Mouse (Mus musculus) heart, embryonic 10.5 days (tissue): ENCODE data around the gene Pank3. TPM values are rescaled to one million over a fixed set of nuclear protein-coding genes. Genes with fewer than 3 reads are reported as not detected.
"Not testable (repeated sequence)": the region's sequence is repeated elsewhere in the genome, so short reads cannot be mapped to it uniquely, and the experiment has no call there.

Experiments
- DNase-seq: peaks from one replicate; pipeline ENCODE4 v3.0.0-alpha.2; 2017; ENCODE audit warnings: low spot score
- H3K27ac ChIP-seq: fragments of 300-500 bp; sonication (generic); 2 replicates; pipeline ENCODE4 v1.5.1; 2016; ENCODE audit warnings: mild to moderate bottlenecking
- H3K27me3 ChIP-seq: fragments of 300-500 bp; sonication (generic); 2 replicates; pipeline ENCODE4 v1.6.1; 2016; ENCODE audit warnings: mild to moderate bottlenecking; ENCODE audit not compliant: poor library complexity, insufficient read depth, severe bottlenecking
- H3K36me3 ChIP-seq: fragments of 300-500 bp; sonication (generic); 2 replicates; pipeline ENCODE4 v1.6.1; 2016; ENCODE audit warnings: mild to moderate bottlenecking, moderate library complexity
- H3K4me1 ChIP-seq: fragments of 300-500 bp; sonication (generic); 2 replicates; pipeline ENCODE4 v1.6.1; 2016; ENCODE audit warnings: mild to moderate bottlenecking
- H3K4me3 ChIP-seq: fragments of 300-500 bp; sonication (generic); 2 replicates; pipeline ENCODE4 v1.5.1; 2016; ENCODE audit warnings: mild to moderate bottlenecking, moderate library complexity
- H3K9me3 ChIP-seq: fragments of 300-500 bp; sonication (generic); 2 replicates; pipeline ENCODE4 v1.6.1; 2016; ENCODE audit warnings: mild to moderate bottlenecking, moderate library complexity
- WGBS: fragments of 180-500 bp; shearing (Covaris S2); methylation state at CpG from one replicate; pipeline ENCODE4 v1.1.7; 2016; 5-methylcytosine and 5-hydroxymethylcytosine counted together
- polyA plus RNA-seq: library from polyadenylated mRNA; unstranded; fragments of >200 nt; fragmentation: Nextera tagmentation; extraction: Ambion mirVana; gene quantifications from 2 replicates; pipeline ENCODE4 v1.2.1, GENCODE M21; 2016

Gene Pank3
- polyA plus RNA-seq, 1 experiment from 2014 or later: 9.4 TPM

DNA sequence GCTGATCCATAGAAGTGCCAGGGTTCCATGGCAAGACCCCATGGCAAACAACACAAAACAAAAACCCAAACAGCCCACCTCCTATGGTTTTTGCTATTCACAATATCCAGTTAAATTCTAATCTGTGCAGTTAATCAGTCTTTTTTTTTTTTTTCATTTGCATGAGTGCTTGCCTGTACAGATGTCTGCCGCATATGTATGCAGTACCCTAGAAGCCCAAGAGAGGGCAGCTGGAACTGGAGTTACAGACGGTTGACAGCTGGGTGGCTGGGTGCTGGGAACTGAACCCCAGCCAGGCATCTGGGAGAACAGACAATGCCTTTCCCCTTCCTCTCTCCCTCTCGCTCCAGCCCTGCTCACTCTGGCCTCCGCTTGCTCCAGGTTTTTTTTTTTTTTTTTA, 15.3 kb downstream of the Pank3 start:
- DNase-seq: no peak
- Histone ChIP-seq H3K4me1 (no peaks in the 10 kb centered on the region), H3K27me3 (no peaks in the 10 kb centered on the region), H3K27ac (no peak overlapping the region), H3K9me3 (no peaks in the 10 kb centered on the region), H3K4me3 (no peak overlapping the region), H3K36me3 (peaks cover 80% of the 10 kb centered on the region)
- WGBS: 92% methylated on average over 4 of the region's 4 CpGs

DNA sequence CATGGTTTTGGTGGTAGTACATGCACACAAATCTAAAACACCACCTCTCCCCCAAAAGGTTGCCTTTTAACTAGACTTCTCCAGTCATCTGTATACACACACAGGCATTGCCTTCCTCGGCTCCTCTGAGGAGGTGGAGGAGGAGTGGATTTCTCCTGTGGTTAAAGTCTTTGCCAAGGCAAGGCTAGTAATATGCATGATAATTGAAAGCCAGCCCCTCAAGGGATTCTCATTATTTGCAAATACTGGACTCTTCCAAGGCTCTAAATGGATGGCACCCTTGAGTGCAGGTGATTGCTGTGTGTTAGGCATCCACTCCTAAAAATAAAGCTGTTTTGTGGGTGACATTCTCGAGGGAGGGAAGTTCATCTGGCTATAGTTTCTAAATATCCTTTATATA, 19.2 kb downstream of the Pank3 start:
- no peak for DNase-seq
- 77% methylated on average over 2 of the region's 2 CpGs for WGBS
- no peaks in the 10 kb centered on the region for H3K4me1 ChIP-seq
- H3K4me3 ChIP-seq: no peak overlapping the region
- no peaks in the 10 kb centered on the region for H3K27me3 ChIP-seq
- no peak overlapping the region for H3K27ac ChIP-seq
- no peaks in the 10 kb centered on the region for H3K9me3 ChIP-seq
- peaks cover 60% of the 10 kb centered on the region for H3K36me3 ChIP-seq

DNA sequence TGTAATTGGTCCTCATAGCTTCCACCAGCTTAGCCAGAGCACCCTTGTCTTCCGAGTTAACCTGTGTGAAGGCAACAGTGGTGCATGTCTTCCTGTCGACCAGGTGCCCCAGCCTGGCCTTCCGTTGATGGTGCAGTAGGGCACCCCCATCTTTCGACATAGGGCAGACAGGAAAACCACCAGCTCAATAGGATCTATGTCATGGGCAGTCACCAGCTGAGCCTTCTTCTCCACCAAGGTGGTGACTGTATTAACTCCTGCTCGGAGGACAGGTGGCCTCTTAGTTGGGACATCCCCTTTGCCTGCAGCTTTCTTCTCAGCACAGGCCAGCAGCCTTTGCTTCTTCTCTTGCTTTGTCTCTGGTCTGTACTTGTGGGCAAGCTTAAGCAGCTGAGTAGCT, 23.5 kb downstream of the Pank3 start:
- 81% methylated on average over 5 of the region's 5 CpGs for WGBS
- peaks cover 41% of the 10 kb centered on the region for H3K27me3 ChIP-seq
- H3K27ac ChIP-seq: not testable (repeated sequence)

DNA sequence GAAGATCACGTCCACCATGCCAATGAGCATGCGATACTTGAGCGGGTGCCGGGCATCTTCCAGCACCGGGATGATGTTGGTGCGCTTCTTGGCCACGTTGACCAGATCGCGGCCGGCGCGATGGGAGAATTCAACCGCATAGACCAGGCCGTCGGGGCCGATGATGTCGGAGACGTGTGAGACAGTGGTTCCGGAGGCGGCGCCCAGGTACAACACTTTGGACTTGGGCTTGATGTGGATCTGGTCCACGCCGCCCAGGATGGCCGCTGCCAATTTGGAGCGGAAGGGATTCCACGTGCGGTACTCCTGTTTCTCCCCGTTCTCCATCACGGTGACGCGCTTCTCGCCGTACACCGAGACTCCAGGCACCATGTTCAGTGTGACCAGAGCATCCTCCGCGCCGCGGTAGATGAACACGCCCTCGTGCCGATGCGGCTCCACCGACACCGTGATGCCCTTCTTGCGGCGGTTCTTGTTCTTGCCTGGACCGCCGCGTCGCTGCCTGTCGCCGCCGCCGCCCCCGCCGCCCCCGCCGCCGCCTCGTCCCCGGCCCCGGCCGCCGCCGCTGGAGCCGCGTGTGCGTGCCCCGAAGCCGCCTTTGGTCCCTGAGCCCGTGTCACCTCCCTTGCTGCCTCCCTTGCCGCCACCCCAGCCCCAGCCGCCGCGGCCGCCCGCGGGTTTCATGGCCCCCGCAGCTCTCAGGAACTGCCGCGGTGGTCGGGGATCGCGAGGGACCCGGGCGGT, 28.6 kb downstream of the Pank3 start:
- Histone ChIP-seq H3K27me3 (peaks cover 63% of the 10 kb centered on the region), H3K4me1 (peaks cover 14% of the 10 kb centered on the region), H3K4me3 (peak overlapping the region; percentile 58), H3K36me3 (no peaks in the 10 kb centered on the region), H3K9me3 (no peaks in the 10 kb centered on the region), H3K27ac (no peak overlapping the region)
- 4% methylated on average over 86 of the region's 86 CpGs for WGBS
- DNase-seq: no peak

More for the DNA sequence above, 23.5 kb downstream of the Pank3 start:
- not testable (repeated sequence) for H3K9me3 ChIP-seq, H3K4me3 ChIP-seq, H3K4me1 ChIP-seq, DNase-seq
- H3K36me3 ChIP-seq: peaks cover 23% of the 10 kb centered on the region

DNA sequence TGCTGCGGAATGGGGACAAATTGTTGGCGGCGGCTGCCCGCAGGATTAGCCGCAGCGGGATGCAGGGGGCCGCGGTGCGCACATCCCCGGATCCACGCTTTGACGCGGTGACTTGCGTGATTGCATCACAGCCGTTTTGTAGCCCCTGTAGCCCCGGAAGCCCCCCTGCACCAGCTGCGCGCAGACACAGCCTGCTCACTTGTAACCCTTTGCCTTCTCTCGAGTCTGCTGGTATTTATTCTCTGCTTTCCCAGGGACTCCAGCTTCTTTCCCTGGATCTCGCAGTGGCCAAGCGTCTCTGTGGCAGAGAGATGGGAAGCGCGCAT, 29.2 kb downstream of the Pank3 start:
- H3K9me3 ChIP-seq: no peaks in the 10 kb centered on the region
- no peak for DNase-seq
- 5% methylated on average over 23 of the region's 23 CpGs for WGBS
- H3K36me3 ChIP-seq: no peaks in the 10 kb centered on the region
- peak overlapping the region; percentile 58 for H3K4me3 ChIP-seq
- no peak overlapping the region for H3K27ac ChIP-seq
- peaks cover 14% of the 10 kb centered on the region for H3K4me1 ChIP-seq
- H3K27me3 ChIP-seq: peaks cover 63% of the 10 kb centered on the region

DNA sequence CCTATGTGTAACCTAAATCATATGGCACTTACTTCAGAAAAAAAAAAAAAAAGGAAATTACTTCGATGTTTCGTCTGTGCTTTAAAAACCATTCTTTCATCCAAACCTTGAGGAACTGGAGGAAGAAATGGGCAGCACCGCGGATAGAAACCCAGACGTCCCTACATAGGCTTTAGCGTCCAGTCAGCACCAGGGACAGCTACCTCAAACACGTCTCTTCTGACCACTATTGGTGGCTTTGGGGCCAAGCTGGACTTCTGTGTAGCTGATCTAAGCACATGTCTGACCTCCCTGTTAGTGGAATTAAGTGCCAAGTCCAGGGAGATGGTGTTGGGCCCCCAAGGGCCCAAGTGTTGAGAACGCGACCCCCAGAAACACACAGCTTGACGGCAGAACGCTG, 29.6 kb downstream of the Pank3 start, which contains the start of gene Fbll1:
TSS of gene Fbll1 (minus strand) at position 11 of the 400 bp plus-strand sequence.
- peaks cover 14% of the 10 kb centered on the region for H3K4me1 ChIP-seq
- DNase-seq: peak; percentile 83
- H3K27me3 ChIP-seq: peaks cover 59% of the 10 kb centered on the region
- 17% methylated on average over 11 of the region's 11 CpGs for WGBS
- peak within 1 kb of the TSS; percentile 58 for H3K4me3 ChIP-seq
- no peaks in the 10 kb centered on the region for H3K36me3 ChIP-seq
- no peaks in the 10 kb centered on the region for H3K9me3 ChIP-seq
- H3K27ac ChIP-seq: no peak within 1 kb of the TSS

DNA sequence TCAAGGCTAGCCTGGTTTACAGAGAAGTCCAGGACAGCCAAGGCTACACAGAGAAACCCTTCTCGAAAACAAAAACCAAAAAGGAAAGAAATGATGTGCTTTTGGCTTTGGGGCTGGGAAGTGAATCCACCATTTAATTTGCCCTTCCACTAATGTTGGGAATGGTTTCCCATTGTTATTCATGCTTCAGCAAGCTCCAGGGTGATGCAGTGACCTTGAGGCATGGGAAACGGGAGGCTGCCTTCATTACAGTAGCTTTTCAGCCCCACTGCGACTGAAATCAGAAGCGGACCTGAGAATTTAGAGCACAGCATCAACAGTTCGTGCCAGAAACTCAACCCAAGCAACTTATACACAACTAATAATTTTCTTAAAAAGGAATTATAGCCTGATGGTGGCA, 32.0 kb downstream of the Pank3 start:
- H3K9me3 ChIP-seq: no peaks in the 10 kb centered on the region
- no peak overlapping the region for H3K4me3 ChIP-seq
- peaks cover under 1% of the 10 kb centered on the region; the same call in 1 of the 2 replicates for H3K36me3 ChIP-seq
- H3K27me3 ChIP-seq: peaks cover 36% of the 10 kb centered on the region
- DNase-seq: no peak
- peaks cover 14% of the 10 kb centered on the region for H3K4me1 ChIP-seq
- H3K27ac ChIP-seq: no peak overlapping the region
- WGBS: 73% methylated on average over 5 of the region's 5 CpGs

DNA sequence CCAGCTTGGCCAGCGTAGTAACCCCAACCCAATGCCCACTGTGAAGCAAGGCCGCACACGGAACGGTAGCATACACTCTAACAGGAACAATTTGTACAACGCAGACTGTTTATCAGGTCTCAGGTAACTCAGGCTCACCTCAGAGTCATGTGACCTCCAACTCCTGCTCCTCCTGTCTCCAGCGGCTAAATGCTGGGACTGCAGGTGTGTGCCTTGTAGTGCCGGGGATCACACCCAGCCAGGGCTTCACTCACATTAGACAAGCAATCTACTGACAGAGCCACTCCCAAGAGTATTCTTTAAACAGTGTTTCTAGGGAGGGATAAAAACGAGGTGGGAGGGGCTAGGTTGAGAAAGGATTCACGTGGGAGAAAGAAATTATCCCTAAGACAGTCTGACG, 42.2 kb downstream of the Pank3 start:
- WGBS: 87% methylated on average over 10 of the region's 10 CpGs
- Histone ChIP-seq H3K27me3 (no peaks in the 10 kb centered on the region), H3K4me3 (no peak overlapping the region), H3K9me3 (no peaks in the 10 kb centered on the region), H3K27ac (no peak overlapping the region), H3K36me3 (peaks cover 96% of the 10 kb centered on the region), H3K4me1 (no peaks in the 10 kb centered on the region)
- DNase-seq: peak; percentile 45

DNA sequence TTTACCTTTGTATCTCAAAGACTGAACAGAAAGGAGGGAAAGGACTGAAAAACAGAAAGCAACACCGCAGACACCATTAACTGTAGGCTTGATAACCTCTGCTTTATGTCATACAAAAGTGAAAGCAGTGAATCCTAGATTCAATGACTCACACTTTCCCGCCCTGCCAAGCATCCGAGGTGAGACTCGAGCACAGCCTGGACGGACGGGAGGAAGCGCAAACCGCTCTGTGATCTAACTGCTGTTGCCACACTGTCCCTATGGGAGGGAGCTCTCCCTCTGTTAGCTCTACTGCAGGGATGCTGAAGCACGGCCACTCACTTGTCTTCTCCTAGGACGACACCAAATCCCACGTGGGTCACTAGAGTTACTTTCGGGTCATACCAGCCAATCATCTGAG, 47.0 kb downstream of the Pank3 start:
- Histone ChIP-seq H3K27ac (no peak overlapping the region), H3K9me3 (no peaks in the 10 kb centered on the region), H3K27me3 (no peaks in the 10 kb centered on the region), H3K36me3 (peaks cover 97% of the 10 kb centered on the region), H3K4me1 (no peaks in the 10 kb centered on the region), H3K4me3 (no peak overlapping the region)
- no peak for DNase-seq
- 86% methylated on average over 12 of the region's 12 CpGs for WGBS

DNA sequence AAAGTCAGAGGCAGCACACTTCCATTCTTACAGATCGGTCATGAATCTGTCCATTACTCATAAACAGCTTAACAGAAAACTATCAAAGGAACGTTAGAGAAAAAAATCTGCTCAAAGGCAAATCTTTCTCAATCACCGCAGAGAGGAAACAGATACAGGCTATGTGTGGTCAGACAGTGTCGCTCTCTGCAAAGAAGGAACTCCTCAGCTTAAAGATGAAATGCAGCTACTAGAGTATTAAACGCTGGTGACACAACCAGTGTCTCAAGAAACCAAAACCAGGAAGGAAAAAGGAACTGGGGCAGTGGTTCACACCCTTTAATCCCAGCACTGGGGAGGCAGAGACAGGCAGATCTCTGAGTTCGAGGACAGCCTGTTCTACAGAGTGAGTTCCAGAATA, 58.4 kb downstream of the Pank3 start:
- no peak overlapping the region for H3K4me3 ChIP-seq
- 93% methylated on average over 6 of the region's 6 CpGs for WGBS
- H3K27me3 ChIP-seq: no peaks in the 10 kb centered on the region
- DNase-seq: no peak
- peaks cover 8% of the 10 kb centered on the region; the same call in 1 of the 2 replicates for H3K4me1 ChIP-seq
- H3K9me3 ChIP-seq: no peaks in the 10 kb centered on the region
- H3K27ac ChIP-seq: no peak overlapping the region
- H3K36me3 ChIP-seq: peaks cover 92% of the 10 kb centered on the region

DNA sequence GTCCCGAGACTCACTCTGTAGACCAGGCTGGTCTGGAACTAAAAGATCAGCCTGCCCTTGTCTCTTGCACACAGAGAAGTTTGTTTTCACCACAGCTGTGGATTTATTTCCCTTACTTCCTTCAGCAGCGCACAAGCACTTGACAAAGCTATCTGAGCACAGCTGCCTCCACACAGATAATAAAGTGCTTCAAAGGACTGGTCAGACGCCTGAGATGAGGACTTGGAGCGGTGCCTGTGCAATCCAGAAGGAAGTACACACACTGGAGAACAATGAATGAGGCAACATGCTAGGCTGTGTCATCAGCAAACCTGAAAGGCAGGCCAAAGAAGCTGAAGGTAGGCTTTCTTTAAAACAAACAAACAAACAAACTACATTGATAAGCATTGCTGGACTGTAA, 62.9 kb downstream of the Pank3 start:
- Histone ChIP-seq H3K4me1 (peaks cover 18% of the 10 kb centered on the region), H3K4me3 (no peak overlapping the region), H3K36me3 (peaks cover 51% of the 10 kb centered on the region), H3K27ac (no peak overlapping the region), H3K9me3 (no peaks in the 10 kb centered on the region), H3K27me3 (no peaks in the 10 kb centered on the region)
- 43% methylated on average over 4 of the region's 4 CpGs for WGBS
- peak; percentile 74 for DNase-seq

DNA sequence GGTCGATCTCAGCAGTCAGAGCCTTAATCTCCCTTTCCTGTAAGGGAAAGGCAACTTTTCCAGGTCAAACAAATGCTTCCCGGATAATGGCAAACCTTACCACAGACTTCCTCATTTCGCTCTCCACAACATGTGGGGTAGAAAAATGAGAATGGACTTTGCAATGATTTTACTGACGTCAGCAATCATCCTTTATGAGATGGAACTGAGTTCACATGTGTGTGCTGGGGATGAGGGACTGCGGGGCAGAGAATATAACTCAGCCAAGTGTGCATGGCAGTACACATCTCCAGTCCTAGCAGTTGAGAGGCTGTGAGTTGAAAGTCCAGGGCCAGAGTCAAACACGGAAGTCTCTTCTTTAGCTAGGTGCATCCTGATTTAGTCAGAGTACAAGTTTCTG, 64.0 kb downstream of the Pank3 start:
- no peak for DNase-seq
- 77% methylated on average over 6 of the region's 6 CpGs for WGBS
- Histone ChIP-seq H3K27me3 (no peaks in the 10 kb centered on the region), H3K4me1 (peaks cover 25% of the 10 kb centered on the region), H3K36me3 (peaks cover 40% of the 10 kb centered on the region), H3K4me3 (peak overlapping the region; percentile 80), H3K9me3 (no peaks in the 10 kb centered on the region), H3K27ac (no peak overlapping the region)

DNA sequence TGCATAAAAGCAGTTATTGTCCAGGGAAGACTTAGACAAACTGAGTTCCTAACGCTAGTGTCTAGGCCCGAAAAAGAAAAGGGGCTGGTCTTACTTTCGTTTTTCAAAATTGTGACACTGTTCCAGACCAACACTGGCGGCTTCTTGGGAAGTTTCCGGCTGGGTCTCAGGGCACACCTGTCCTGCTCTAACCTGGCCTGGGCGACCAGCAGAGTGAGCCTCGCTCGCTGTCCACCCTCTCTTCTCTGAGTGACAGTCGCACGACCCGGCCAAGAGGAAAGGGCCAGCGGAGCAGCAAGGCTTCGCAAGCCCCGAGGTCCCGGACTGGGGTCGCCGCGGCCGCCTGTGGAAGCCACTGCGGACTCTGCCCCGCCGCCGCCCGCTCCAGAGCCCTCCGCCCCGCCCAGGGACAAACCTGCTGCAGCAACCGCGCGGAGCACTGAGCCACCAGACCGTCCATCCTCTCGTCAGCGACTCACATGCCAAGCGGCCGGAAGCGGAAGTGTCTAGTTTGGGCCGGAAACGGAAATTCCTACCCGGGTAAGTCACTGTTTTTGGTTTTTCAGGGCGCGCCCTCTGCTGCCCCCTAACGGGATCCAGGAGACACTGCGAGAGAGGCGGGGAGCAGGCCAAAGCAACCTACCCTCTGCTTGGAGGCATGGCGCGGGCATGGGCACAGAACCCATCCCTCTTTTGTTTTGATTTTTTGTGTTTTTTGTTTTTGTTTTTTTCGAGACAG, 64.9 kb downstream of the Pank3 start, which contains the start of gene Rars:
TSS of gene Rars (minus strand) at position 485 of the 739 bp plus-strand sequence.
- DNase-seq: peak; percentile 96
- no peaks in the 10 kb centered on the region for H3K9me3 ChIP-seq
- H3K27ac ChIP-seq: peak within 1 kb of the TSS; percentile 86
- no peaks in the 10 kb centered on the region for H3K27me3 ChIP-seq
- 2% methylated on average over 46 of the region's 46 CpGs for WGBS
- peak within 1 kb of the TSS; percentile 80 for H3K4me3 ChIP-seq
- H3K36me3 ChIP-seq: peaks cover 31% of the 10 kb centered on the region
- H3K4me1 ChIP-seq: peaks cover 26% of the 10 kb centered on the region
